Mouse (Mus musculus) MEL (cell line): ENCODE measurements at regions not wholly inside any gene's neighbourhood (a gene's known extent, or its start where the extent isn't known, plus 50 kb on each side); places are given as distances from the start of the nearest gene placed in this dataset.

Source experiments
- DNase-seq: peaks from one replicate; pipeline ENCODE4 v3.0.0; 2011; ENCODE audit warnings: low read depth, low spot score
- H3K27ac ChIP-seq: 2 replicates; pipeline ENCODE4 v1.5.1; 2012; ENCODE audit warnings: low read depth, mild to moderate bottlenecking, control low read depth, low read length, moderate library complexity; ENCODE audit not compliant: control insufficient read depth
- H3K27me3 ChIP-seq, 2 experiments: fragments of 150-350 bp in 1 of 2; sonication (generic) in 1 of 2; 2 replicates each; pipeline ENCODE4 v1.6.1; 2012; ENCODE audit warnings: low read length in 2 of 2, mild to moderate bottlenecking in 2 of 2, improper control_type of control experiment in 1 of 2, moderate library complexity in 1 of 2; ENCODE audit not compliant: insufficient read depth in 2 of 2, control insufficient read depth in 1 of 2
- H3K36me3 ChIP-seq, 2 experiments: 2 replicates each; pipeline ENCODE4 v1.6.1; 2012 to 2014; ENCODE audit warnings: low read length in 2 of 2, improper control_type of control experiment in 1 of 2, inconsistent platforms in 1 of 2, mild to moderate bottlenecking in 1 of 2; ENCODE audit not compliant: insufficient read depth in 2 of 2, control insufficient read depth in 1 of 2
- H3K4me1 ChIP-seq, 2 experiments: fragments of 150-350 bp in 1 of 2; sonication (generic) in 1 of 2; 2 replicates each; pipeline ENCODE4 v1.6.1; 2012; ENCODE audit warnings: low read length in 2 of 2, improper control_type of control experiment in 1 of 2, mild to moderate bottlenecking in 1 of 2; ENCODE audit not compliant: insufficient read depth in 2 of 2, control insufficient read depth in 1 of 2
- H3K4me3 ChIP-seq, 2 experiments: fragments of 150-350 bp in 1 of 2; sonication (generic) in 1 of 2; 2 replicates each; pipeline ENCODE4 v1.5.1; 2012; ENCODE audit warnings: low read depth in 2 of 2, low read length in 2 of 2, mild to moderate bottlenecking in 2 of 2, moderate library complexity in 2 of 2, control low read depth in 1 of 2, improper control_type of control experiment in 1 of 2; ENCODE audit not compliant: control insufficient read depth in 1 of 2, insufficient read depth in 1 of 2
- H3K79me2 ChIP-seq: 2 replicates; pipeline ENCODE4 v1.6.1; 2012; ENCODE audit warnings: mild to moderate bottlenecking, low read length, moderate library complexity; ENCODE audit not compliant: control insufficient read depth, poor library complexity, insufficient read depth
- H3K9ac ChIP-seq: 2 replicates; pipeline ENCODE4 v1.6.1; 2012; ENCODE audit warnings: low read depth, mild to moderate bottlenecking, control low read depth, low read length, moderate library complexity; ENCODE audit not compliant: control insufficient read depth, poor library complexity, severe bottlenecking
- H3K9me3 ChIP-seq: fragments of 150-350 bp; sonication (generic); replicated peaks from 2 replicates; pipeline ENCODE4 v1.6.1; 2012; ENCODE audit warnings: mild to moderate bottlenecking, low read length, improper control_type of control experiment, moderate library complexity; ENCODE audit not compliant: insufficient read depth
- CTCF ChIP-seq, 3 experiments: IDR thresholded peaks in 2 of 3; conservative IDR thresholded peaks in 1 of 3; 2 replicates each; pipeline ENCODE4 v1.5.1; 2011 to 2012; ENCODE audit warnings: low read length in 3 of 3, low read depth in 2 of 3, mild to moderate bottlenecking in 2 of 3, improper control_type of control experiment in 1 of 3, inconsistent platforms in 1 of 3, mixed read lengths in 1 of 3, moderate library complexity in 1 of 3; ENCODE audit not compliant: control insufficient read depth in 1 of 3, insufficient read depth in 1 of 3, poor library complexity in 1 of 3, severe bottlenecking in 1 of 3
- GATA1 ChIP-seq: IDR thresholded peaks from 2 replicates; pipeline ENCODE4 v1.6.1; 2011; ENCODE audit warnings: low read depth, low read length, improper control_type of control experiment
- MAZ ChIP-seq: IDR thresholded peaks from 2 replicates; pipeline ENCODE4 v1.6.1; 2012; ENCODE audit warnings: low read depth, mild to moderate bottlenecking, inconsistent platforms, low read length, improper control_type of control experiment
- NRF1 ChIP-seq: IDR thresholded peaks from 2 replicates; pipeline ENCODE4 v1.6.1; 2014; ENCODE audit warnings: low read depth, mild to moderate bottlenecking, inconsistent platforms, low read length, improper control_type of control experiment, moderate library complexity; ENCODE audit not compliant: poor library complexity, insufficient read depth, severe bottlenecking
- POLR2A ChIP-seq, 2 experiments: IDR thresholded peaks; 2 replicates each; pipeline ENCODE4 v1.6.1; 2011 to 2012; ENCODE audit warnings: low read length in 2 of 2, mild to moderate bottlenecking in 2 of 2, control low read depth in 1 of 2, improper control_type of control experiment in 1 of 2, low read depth in 1 of 2, moderate library complexity in 1 of 2; ENCODE audit not compliant: control insufficient read depth in 1 of 2, insufficient read depth in 1 of 2, poor library complexity in 1 of 2
- POLR2AphosphoS5 ChIP-seq: IDR thresholded peaks from 2 replicates; pipeline ENCODE4 v1.6.1; 2012; ENCODE audit warnings: low read depth, borderline replicate concordance, mild to moderate bottlenecking, inconsistent platforms, low read length, moderate library complexity, mixed read lengths
- RAD21 ChIP-seq: IDR thresholded peaks from 2 replicates; pipeline ENCODE4 v1.6.1; 2011; ENCODE audit warnings: mild to moderate bottlenecking, low read depth, low read length, improper control_type of control experiment
- SIN3A ChIP-seq: IDR thresholded peaks from 2 replicates; pipeline ENCODE4 v1.6.1; 2012; ENCODE audit warnings: low read length, improper control_type of control experiment, inconsistent platforms
- TAL1 ChIP-seq: IDR thresholded peaks from 2 replicates; pipeline ENCODE4 v1.6.1; 2012; ENCODE audit warnings: mild to moderate bottlenecking, inconsistent platforms, low read length, moderate library complexity, mixed read lengths
- TBP ChIP-seq: IDR thresholded peaks from 2 replicates; pipeline ENCODE4 v1.8.0; 2011; ENCODE audit warnings: low read depth, low read length, improper control_type of control experiment
- UBTF ChIP-seq: IDR thresholded peaks from 2 replicates; pipeline ENCODE4 v1.6.1; 2012; ENCODE audit warnings: low read depth, mild to moderate bottlenecking, inconsistent platforms, low read length, improper control_type of control experiment, moderate library complexity, borderline replicate concordance; ENCODE audit not compliant: insufficient read depth
- ZC3H11A ChIP-seq: IDR thresholded peaks from 2 replicates; pipeline ENCODE4 v1.6.1; 2012; ENCODE audit warnings: low read depth, mild to moderate bottlenecking, inconsistent platforms, low read length, improper control_type of control experiment
- ZNF384 ChIP-seq: IDR thresholded peaks from 2 replicates; pipeline ENCODE4 v1.6.1; 2012; ENCODE audit warnings: low read depth, mild to moderate bottlenecking, inconsistent platforms, low read length, improper control_type of control experiment

GRCm38 (mm10) chr12:25232358-25233026 is 135.6 kb upstream of the Id2 start:
- H3K27ac ChIP-seq: no peak overlapping the region

DNA sequence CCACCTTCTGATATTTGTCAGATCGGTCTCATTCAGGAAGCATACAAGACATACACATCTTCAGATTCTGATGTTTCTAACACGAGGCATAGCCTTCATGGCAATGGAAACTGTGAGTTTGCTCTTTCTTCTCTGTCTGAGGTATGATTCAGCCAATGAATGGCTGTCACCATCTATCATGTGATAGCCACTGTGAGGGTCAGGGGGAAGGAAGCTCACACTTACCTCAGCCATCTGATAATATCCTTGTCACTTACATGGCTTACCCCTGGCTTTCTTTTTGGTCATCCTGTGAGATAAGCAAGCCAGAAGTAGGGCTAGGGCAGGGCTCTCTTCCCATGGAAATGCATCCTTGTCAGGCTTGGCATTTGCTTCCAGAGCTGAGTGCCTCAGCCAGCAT is 131.8 kb upstream of the Id2 start:
- Histone ChIP-seq H3K27me3 (no peaks in the 10 kb centered on the region), H3K36me3 (no peaks in the 10 kb centered on the region), H3K4me1 (peaks cover 0 to 3% of the 10 kb centered on the region in 2 experiments; a peak in 1 of 4 replicates), H3K4me3 (no peak overlapping the region), H3K27ac (no peak overlapping the region), H3K9me3 (no peaks in the 10 kb centered on the region), H3K79me2 (no peaks in the 10 kb centered on the region), H3K9ac (no peak overlapping the region)
- no peak for DNase-seq
- TF ChIP-seq GATA1: no peak
- TF ChIP-seq CTCF (IDR thresholded peaks at IDR 0.05 in 2 of 3, conservative IDR thresholded peaks at IDR 0.05 in 1 of 3; ENCODE audit: control insufficient read depth in 1 of 3, insufficient read depth in 1 of 3, low read depth in 2 of 3, low read length in 3 of 3, poor library complexity in 1 of 3, severe bottlenecking in 1 of 3): no peak
- TF ChIP-seq RAD21: no peak
- TF ChIP-seq TAL1: no peak

More at GRCm38 (mm10) chr12:25232358-25233026, 135.6 kb upstream of the Id2 start:
- Histone ChIP-seq H3K9me3 (no peaks in the 10 kb centered on the region), H3K9ac (no peak overlapping the region), H3K4me1 (peaks cover 0 to 3% of the 10 kb centered on the region in 2 experiments; a peak in 1 of 4 replicates), H3K4me3 (no peak overlapping the region), H3K79me2 (no peaks in the 10 kb centered on the region), H3K36me3 (no peaks in the 10 kb centered on the region)
- no peak for DNase-seq
- TF ChIP-seq ZC3H11A (no peak), TBP (no peak), MAZ (no peak), POLR2A (IDR thresholded peaks at IDR 0.05; ENCODE audit: control insufficient read depth in 1 of 2, insufficient read depth in 1 of 2, low read depth in 1 of 2, low read length in 2 of 2, poor library complexity in 1 of 2) (no peak), NRF1 (no peak), RAD21 (no peak)
- TF ChIP-seq, all 39 proteins: peak for 0
- no peaks in the 10 kb centered on the region for H3K27me3 ChIP-seq

DNA sequence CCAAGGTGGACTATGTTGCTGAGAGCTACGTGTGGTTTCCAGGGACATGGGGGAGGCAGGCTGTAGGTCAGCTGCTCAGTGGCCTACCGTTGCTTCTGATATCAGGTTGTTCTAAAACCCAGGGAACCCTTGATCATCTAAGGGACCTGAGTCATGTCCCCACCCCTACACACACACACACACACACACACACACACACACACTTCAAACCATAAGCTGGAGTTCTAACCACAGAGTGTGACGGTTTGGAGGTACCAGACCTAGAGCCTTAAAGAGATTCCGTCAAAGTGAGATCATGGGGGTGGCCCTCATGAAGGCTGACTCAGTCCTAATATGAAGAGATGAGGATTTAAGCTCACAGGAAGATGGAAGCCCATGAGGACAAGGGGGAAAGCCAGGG is 130.8 kb upstream of the Id2 start:
- Histone ChIP-seq H3K4me3 (no peak overlapping the region), H3K9me3 (no peaks in the 10 kb centered on the region), H3K9ac (no peak overlapping the region), H3K27me3 (no peaks in the 10 kb centered on the region)
- TF ChIP-seq ZNF384: no peak
- no peak for TF ChIP-seq TAL1
- no peak for TF ChIP-seq UBTF
- TF ChIP-seq SIN3A: no peak
- no peak for TF ChIP-seq POLR2AphosphoS5
- TF ChIP-seq, all 39 proteins: peak for 0
- peaks cover 0 to 3% of the 10 kb centered on the region in 2 experiments; a peak in 1 of 4 replicates for H3K4me1 ChIP-seq
- no peaks in the 10 kb centered on the region for H3K36me3 ChIP-seq
- DNase-seq: no peak
- no peak overlapping the region for H3K27ac ChIP-seq
- H3K79me2 ChIP-seq: no peaks in the 10 kb centered on the region
